Mouse (Mus musculus): ENCODE data around the gene Nicn1. TPM values are rescaled to one million over a fixed set of nuclear protein-coding genes. Genes with fewer than 3 reads are reported as not detected.
"Not testable (repeated sequence)": the region's sequence is repeated elsewhere in the genome, so short reads cannot be mapped to it uniquely, and the experiment has no call there.

The Nicn1 gene
- polyA plus RNA-seq, 1 experiment from 2014 or later = 46.9 TPM

GRCm38 (mm10) chr9:108262494-108263049 is 27.7 kb upstream of the Nicn1 start:
- H3K4me1 ChIP-seq (ENCODE audit: control insufficient read depth, insufficient read depth, low read length) = peaks cover 22% of the 10 kb centered on the region
- H3K9ac ChIP-seq (replicated peaks; ENCODE audit: low read depth, low read length) = peak overlapping the region; percentile 87
- peak overlapping the region; percentile 73 for H3K4me2 ChIP-seq (replicated peaks; ENCODE audit: low read depth, low read length)
- no peaks in the 10 kb centered on the region for H3K36me3 ChIP-seq (ENCODE audit: control insufficient read depth, insufficient read depth, low read length)
- no peaks in the 10 kb centered on the region for H3K27me3 ChIP-seq (ENCODE audit: control insufficient read depth, insufficient read depth, low read length)
- no peaks in the 10 kb centered on the region for H3K9me3 ChIP-seq (ENCODE audit: control insufficient read depth, low read depth, low read length)
- no peak overlapping the region; the same call in 1 of the 2 replicates for H3K27ac ChIP-seq (ENCODE audit: low read length)
- 32% methylated on average over 11 of the region's 11 CpGs for WGBS
- H3K4me3 ChIP-seq (ENCODE audit: low read depth, low read length) = peak overlapping the region; percentile 89
- ATAC-seq (ENCODE audit: insufficient number of reproducible peaks, insufficient read depth, low FRiP score, low read depth) = no peak

- 1% methylated on average over 53 of the region's 62 CpGs for WGBS
- Histone ChIP-seq H3K4me2 (replicated peaks; ENCODE audit: low read depth, low read length) (peak overlapping the region; percentile 73), H3K27ac (ENCODE audit: low read length) (peak overlapping the region; percentile 93), H3K4me1 (ENCODE audit: control insufficient read depth, insufficient read depth, low read length) (peaks cover 24% of the 10 kb centered on the region), H3K27me3 (ENCODE audit: control insufficient read depth, insufficient read depth, low read length) (no peaks in the 10 kb centered on the region), H3K4me3 (ENCODE audit: low read depth, low read length) (peak overlapping the region; percentile 89), H3K9ac (replicated peaks; ENCODE audit: low read depth, low read length) (peak overlapping the region; percentile 87), H3K9me3 (ENCODE audit: control insufficient read depth, low read depth, low read length) (no peaks in the 10 kb centered on the region), H3K36me3 (ENCODE audit: control insufficient read depth, insufficient read depth, low read length) (no peaks in the 10 kb centered on the region)
- ATAC-seq (ENCODE audit: insufficient number of reproducible peaks, insufficient read depth, low FRiP score, low read depth) = peak; percentile 24
Observed at GRCm38 (mm10) chr9:108263131-108263681, 27.0 kb upstream of the Nicn1 start.

GRCm38 (mm10) chr9:108263690-108264190 is 26.5 kb upstream of the Nicn1 start, which contains the start of gene Dag1:
Gene Dag1 (minus strand): TSS chr9:108263958.
- Histone ChIP-seq H3K27me3 (ENCODE audit: control insufficient read depth, insufficient read depth, low read length) (no peaks in the 10 kb centered on the region), H3K27ac (ENCODE audit: low read length) (peak within 1 kb of the TSS; percentile 93), H3K4me2 (replicated peaks; ENCODE audit: low read depth, low read length) (peak within 1 kb of the TSS; percentile 73), H3K36me3 (ENCODE audit: control insufficient read depth, insufficient read depth, low read length) (no peaks in the 10 kb centered on the region), H3K9ac (replicated peaks; ENCODE audit: low read depth, low read length) (peak within 1 kb of the TSS; percentile 87), H3K9me3 (ENCODE audit: control insufficient read depth, low read depth, low read length) (no peaks in the 10 kb centered on the region), H3K4me1 (ENCODE audit: control insufficient read depth, insufficient read depth, low read length) (peaks cover 24% of the 10 kb centered on the region), H3K4me3 (ENCODE audit: low read depth, low read length) (peak within 1 kb of the TSS; percentile 89)
- ATAC-seq (ENCODE audit: insufficient number of reproducible peaks, insufficient read depth, low FRiP score, low read depth) = peak; percentile 95
- under 1% methylated on average over 63 of the region's 71 CpGs for WGBS

GRCm38 (mm10) chr9:108264191-108264921 is 25.9 kb upstream of the Nicn1 start:
- peak; percentile 9; the same call in 1 of the 2 replicates for ATAC-seq (ENCODE audit: insufficient number of reproducible peaks, insufficient read depth, low FRiP score, low read depth)
- Histone ChIP-seq H3K36me3 (ENCODE audit: control insufficient read depth, insufficient read depth, low read length) (no peaks in the 10 kb centered on the region), H3K4me3 (ENCODE audit: low read depth, low read length) (peak overlapping the region; percentile 89), H3K27me3 (ENCODE audit: control insufficient read depth, insufficient read depth, low read length) (no peaks in the 10 kb centered on the region), H3K9ac (replicated peaks; ENCODE audit: low read depth, low read length) (peak overlapping the region; percentile 25; the same call in 1 of the 2 replicates), H3K4me1 (ENCODE audit: control insufficient read depth, insufficient read depth, low read length) (peaks cover 24% of the 10 kb centered on the region), H3K4me2 (replicated peaks; ENCODE audit: low read depth, low read length) (peak overlapping the region; percentile 73), H3K27ac (ENCODE audit: low read length) (peak overlapping the region; percentile 93), H3K9me3 (ENCODE audit: control insufficient read depth, low read depth, low read length) (no peaks in the 10 kb centered on the region)
- WGBS = 6% methylated on average over 10 of the region's 10 CpGs

- H3K27ac ChIP-seq (ENCODE audit: low read length) = no peak overlapping the region
Observed at GRCm38 (mm10) chr9:108266261-108266935, 23.8 kb upstream of the Nicn1 start.

GRCm38 (mm10) chr9:108267691-108268090 is 22.5 kb upstream of the Nicn1 start:
- no peak overlapping the region for H3K4me3 ChIP-seq (ENCODE audit: low read depth, low read length)
- no peak overlapping the region for H3K9ac ChIP-seq (replicated peaks; ENCODE audit: low read depth, low read length)
- ATAC-seq (ENCODE audit: insufficient number of reproducible peaks, insufficient read depth, low FRiP score, low read depth) = no peak
- no peaks in the 10 kb centered on the region for H3K36me3 ChIP-seq (ENCODE audit: control insufficient read depth, insufficient read depth, low read length)
- H3K27me3 ChIP-seq (ENCODE audit: control insufficient read depth, insufficient read depth, low read length) = no peaks in the 10 kb centered on the region
- H3K27ac ChIP-seq (ENCODE audit: low read length) = peak overlapping the region; percentile 62
- H3K4me1 ChIP-seq (ENCODE audit: control insufficient read depth, insufficient read depth, low read length) = peaks cover 22% of the 10 kb centered on the region; the same call in 1 of the 2 replicates
- WGBS = 64% methylated on average over 7 of the region's 7 CpGs
- H3K4me2 ChIP-seq (replicated peaks; ENCODE audit: low read depth, low read length) = no peak overlapping the region
- H3K9me3 ChIP-seq (ENCODE audit: control insufficient read depth, low read depth, low read length) = no peaks in the 10 kb centered on the region

More at GRCm38 (mm10) chr9:108266261-108266935, 23.8 kb upstream of the Nicn1 start:
- Histone ChIP-seq H3K4me1 (ENCODE audit: control insufficient read depth, insufficient read depth, low read length) (peaks cover 25% of the 10 kb centered on the region), H3K9ac (replicated peaks; ENCODE audit: low read depth, low read length) (no peak overlapping the region), H3K27me3 (ENCODE audit: control insufficient read depth, insufficient read depth, low read length) (no peaks in the 10 kb centered on the region), H3K4me3 (ENCODE audit: low read depth, low read length) (no peak overlapping the region), H3K36me3 (ENCODE audit: control insufficient read depth, insufficient read depth, low read length) (no peaks in the 10 kb centered on the region), H3K4me2 (replicated peaks; ENCODE audit: low read depth, low read length) (no peak overlapping the region), H3K9me3 (ENCODE audit: control insufficient read depth, low read depth, low read length) (no peaks in the 10 kb centered on the region)
- 53% methylated on average over 10 of the region's 10 CpGs for WGBS
- no peak for ATAC-seq (ENCODE audit: insufficient number of reproducible peaks, insufficient read depth, low FRiP score, low read depth)

GRCm38 (mm10) chr9:108268701-108269100 is 21.5 kb upstream of the Nicn1 start:
- H3K4me2 ChIP-seq (replicated peaks; ENCODE audit: low read depth, low read length); H3K9ac ChIP-seq (replicated peaks; ENCODE audit: low read depth, low read length); ATAC-seq (ENCODE audit: insufficient number of reproducible peaks, insufficient read depth, low FRiP score, low read depth); H3K27me3 ChIP-seq (ENCODE audit: control insufficient read depth, insufficient read depth, low read length); H3K9me3 ChIP-seq (ENCODE audit: control insufficient read depth, low read depth, low read length); H3K27ac ChIP-seq (ENCODE audit: low read length); H3K4me3 ChIP-seq (ENCODE audit: low read depth, low read length); H3K36me3 ChIP-seq (ENCODE audit: control insufficient read depth, insufficient read depth, low read length): not testable (repeated sequence)
- peaks cover 23% of the 10 kb centered on the region; the same call in 1 of the 2 replicates for H3K4me1 ChIP-seq (ENCODE audit: control insufficient read depth, insufficient read depth, low read length)
- WGBS = 78% methylated on average over 6 of the region's 7 CpGs

- ATAC-seq (ENCODE audit: insufficient number of reproducible peaks, insufficient read depth, low FRiP score, low read depth) = no peak
- H3K27me3 ChIP-seq (ENCODE audit: control insufficient read depth, insufficient read depth, low read length) = no peaks in the 10 kb centered on the region
- H3K36me3 ChIP-seq (ENCODE audit: control insufficient read depth, insufficient read depth, low read length) = no peaks in the 10 kb centered on the region
- H3K27ac ChIP-seq (ENCODE audit: low read length) = peak overlapping the region; percentile 11; the same call in 1 of the 2 replicates
- no peaks in the 10 kb centered on the region for H3K9me3 ChIP-seq (ENCODE audit: control insufficient read depth, low read depth, low read length)
- H3K9ac ChIP-seq (replicated peaks; ENCODE audit: low read depth, low read length) = no peak overlapping the region
- H3K4me2 ChIP-seq (replicated peaks; ENCODE audit: low read depth, low read length) = no peak overlapping the region
- H3K4me1 ChIP-seq (ENCODE audit: control insufficient read depth, insufficient read depth, low read length) = peaks cover 17% of the 10 kb centered on the region; the same call in 1 of the 2 replicates
- no peak overlapping the region for H3K4me3 ChIP-seq (ENCODE audit: low read depth, low read length)
- 12% methylated on average over 2 of the region's 2 CpGs for WGBS
Observed at GRCm38 (mm10) chr9:108271941-108272340, 18.3 kb upstream of the Nicn1 start.

All from stomach, embryonic 14.5 days (tissue).